Mouse (Mus musculus): ENCODE data around the gene Iglon5. TPM values are rescaled to one million over a fixed set of nuclear protein-coding genes. Genes with fewer than 3 reads are reported as not detected.

Gene Iglon5
- total RNA-seq, 2 experiments from 2014 or later: not detected

- no peak for ATAC-seq (replicated peaks; ENCODE audit: low FRiP score, poor library complexity, severe bottlenecking)
These were observed 53.3 kb downstream of the Iglon5 start, which contains the start of gene Nkg7 for GRCm38 (mm10) chr7:43436341-43437255. Gene Nkg7 (plus strand): TSS chr7:43437073.

- ATAC-seq (replicated peaks; ENCODE audit: low FRiP score, poor library complexity, severe bottlenecking): no peak
These were observed 55.2 kb downstream of the Iglon5 start for GRCm38 (mm10) chr7:43434676-43435075.

GRCm38 (mm10) chr7:43432891-43433290 lies 57.0 kb downstream of the Iglon5 start:
- no peak for ATAC-seq (replicated peaks; ENCODE audit: low FRiP score, poor library complexity, severe bottlenecking)

- no peak for ATAC-seq (replicated peaks; ENCODE audit: low FRiP score, poor library complexity, severe bottlenecking)
These were observed 60.4 kb downstream of the Iglon5 start for GRCm38 (mm10) chr7:43429500-43429899.

- ATAC-seq (replicated peaks; ENCODE audit: low FRiP score, poor library complexity, severe bottlenecking): no peak
These were observed 62.5 kb downstream of the Iglon5 start, which contains the start of gene Lim2 for GRCm38 (mm10) chr7:43427406-43427805. Gene Lim2 (plus strand): TSS chr7:43427670.

GRCm38 (mm10) chr7:43423991-43424625 lies 65.8 kb downstream of the Iglon5 start:
- no peak for ATAC-seq (replicated peaks; ENCODE audit: low FRiP score, poor library complexity, severe bottlenecking)

- peak; percentile 69; the same call in 1 of the 2 replicates for ATAC-seq (replicated peaks; ENCODE audit: low FRiP score, poor library complexity, severe bottlenecking)
These were observed 66.8 kb downstream of the Iglon5 start for GRCm38 (mm10) chr7:43422995-43423617.

Other genes with a start within 250 kb of the Iglon5 start
- gene Zfp715, start 176.8 kb downstream of the Iglon5 start, total RNA-seq (2015; ENCODE audit: low replicate concordance): 8.2 and 11.7 TPM in 2 replicates
- 2.6 and 3.0 TPM in 2 replicates for gene Zfp715, start 176.8 kb downstream of the Iglon5 start, total RNA-seq (2017; ENCODE audit: low replicate concordance)
- gene Siglecf, start 138.7 kb downstream of the Iglon5 start, total RNA-seq (2015; ENCODE audit: low replicate concordance): 2.3 and 7.7 TPM in 2 replicates
- 6.0 and 6.6 TPM in 2 replicates for gene Siglecf, start 138.7 kb downstream of the Iglon5 start, total RNA-seq (2017; ENCODE audit: low replicate concordance)
- gene Siglecg, start 81.9 kb downstream of the Iglon5 start, total RNA-seq (2015; ENCODE audit: low replicate concordance): 7.7 and 37.9 TPM in 2 replicates
- gene Siglecg, start 81.9 kb downstream of the Iglon5 start, total RNA-seq (2017; ENCODE audit: low replicate concordance): 5.2 and 10.9 TPM in 2 replicates
- 0.63 TPM in 1 of 2 replicates, not detected in the other for gene Lim2, start 62.4 kb downstream of the Iglon5 start, total RNA-seq (2015; ENCODE audit: low replicate concordance)
- gene Lim2, start 62.4 kb downstream of the Iglon5 start, total RNA-seq (2017; ENCODE audit: low replicate concordance): not detected in 2 replicates
- 157 and 163 TPM in 2 replicates for gene Nkg7, start 53.0 kb downstream of the Iglon5 start, total RNA-seq (2015; ENCODE audit: low replicate concordance)
- 21.2 and 38.3 TPM in 2 replicates for gene Nkg7, start 53.0 kb downstream of the Iglon5 start, total RNA-seq (2017; ENCODE audit: low replicate concordance)
- not detected in 2 replicates for gene Cldnd2, start 49.3 kb downstream of the Iglon5 start, total RNA-seq (2015; ENCODE audit: low replicate concordance)
- gene Cldnd2, start 49.3 kb downstream of the Iglon5 start, total RNA-seq (2017; ENCODE audit: low replicate concordance): not detected in 2 replicates
- 38.8 and 72.3 TPM in 2 replicates for gene Etfb, start 46.0 kb downstream of the Iglon5 start, total RNA-seq (2015; ENCODE audit: low replicate concordance)
- 73.2 and 98.0 TPM in 2 replicates for gene Etfb, start 46.0 kb downstream of the Iglon5 start, total RNA-seq (2017; ENCODE audit: low replicate concordance)
- gene Gm45233, start 45.9 kb downstream of the Iglon5 start, total RNA-seq (2015; ENCODE audit: low replicate concordance): not detected in 2 replicates
- not detected in 2 replicates for gene Gm45233, start 45.9 kb downstream of the Iglon5 start, total RNA-seq (2017; ENCODE audit: low replicate concordance)
- 2.5 and 3.7 TPM in 2 replicates for gene Vsig10l, start 26.9 kb downstream of the Iglon5 start, total RNA-seq (2015; ENCODE audit: low replicate concordance)
- gene Vsig10l, start 26.9 kb downstream of the Iglon5 start, total RNA-seq (2017; ENCODE audit: low replicate concordance): 1.3 and 1.4 TPM in 2 replicates
- gene 4931406B18Rik, start 15.9 kb upstream of the Iglon5 start, total RNA-seq (2015; ENCODE audit: low replicate concordance): not detected in 2 replicates
- not detected in 2 replicates for gene 4931406B18Rik, start 15.9 kb upstream of the Iglon5 start, total RNA-seq (2017; ENCODE audit: low replicate concordance)
- 20.8 and 23.8 TPM in 2 replicates for gene Cd33, start 54.4 kb upstream of the Iglon5 start, total RNA-seq (2015; ENCODE audit: low replicate concordance)
- 9.1 and 12.0 TPM in 2 replicates for gene Cd33, start 54.4 kb upstream of the Iglon5 start, total RNA-seq (2017; ENCODE audit: low replicate concordance)
- gene Zfp658, start 72.2 kb upstream of the Iglon5 start, total RNA-seq (2015; ENCODE audit: low replicate concordance): 0.84 TPM in 1 of 2 replicates, not detected in the other
- 0.70 TPM in 1 of 2 replicates, not detected in the other for gene Zfp658, start 72.2 kb upstream of the Iglon5 start, total RNA-seq (2017; ENCODE audit: low replicate concordance)
- gene Zfp719, start 89.5 kb upstream of the Iglon5 start, total RNA-seq (2015; ENCODE audit: low replicate concordance): 0.19 and 4.6 TPM in 2 replicates
- gene Zfp719, start 89.5 kb upstream of the Iglon5 start, total RNA-seq (2017; ENCODE audit: low replicate concordance): 1.1 and 2.2 TPM in 2 replicates
- not detected in 2 replicates for gene Zfp819, start 117.1 kb upstream of the Iglon5 start, total RNA-seq (2015; ENCODE audit: low replicate concordance)
- not detected in 2 replicates for gene Zfp819, start 117.1 kb upstream of the Iglon5 start, total RNA-seq (2017; ENCODE audit: low replicate concordance)
- not detected in 2 replicates for gene Ceacam18, start 144.6 kb upstream of the Iglon5 start, total RNA-seq (2015; ENCODE audit: low replicate concordance)
- not detected in 2 replicates for gene Ceacam18, start 144.6 kb upstream of the Iglon5 start, total RNA-seq (2017; ENCODE audit: low replicate concordance)
- gene Siglece, start 170.1 kb upstream of the Iglon5 start, total RNA-seq (2015; ENCODE audit: low replicate concordance): 4.0 and 8.8 TPM in 2 replicates
- 5.5 and 6.4 TPM in 2 replicates for gene Siglece, start 170.1 kb upstream of the Iglon5 start, total RNA-seq (2017; ENCODE audit: low replicate concordance)
- gene Ctu1, start 181.9 kb upstream of the Iglon5 start, total RNA-seq (2015; ENCODE audit: low replicate concordance): 1.0 TPM in 1 of 2 replicates, not detected in the other
- gene Ctu1, start 181.9 kb upstream of the Iglon5 start, total RNA-seq (2017; ENCODE audit: low replicate concordance): 0.42 and 1.6 TPM in 2 replicates
- not detected in 2 replicates for gene Klk14, start 200.3 kb upstream of the Iglon5 start, total RNA-seq (2015; ENCODE audit: low replicate concordance)
- not detected in 2 replicates for gene Klk14, start 200.3 kb upstream of the Iglon5 start, total RNA-seq (2017; ENCODE audit: low replicate concordance)
- gene Klk13, start 222.5 kb upstream of the Iglon5 start, total RNA-seq (2015; ENCODE audit: low replicate concordance): not detected in 2 replicates
- gene Klk13, start 222.5 kb upstream of the Iglon5 start, total RNA-seq (2017; ENCODE audit: low replicate concordance): not detected in 2 replicates

Measured in erythroblast, adult 5-6 weeks (primary cell).